Mouse (Mus musculus): ENCODE results near the gene Galnt15.

Galnt15 gene

GRCm38 (mm10) chr14:32091704-32092103, 62.9 kb downstream of the Galnt15 start:
- DNase-seq, result no peak

DNA sequence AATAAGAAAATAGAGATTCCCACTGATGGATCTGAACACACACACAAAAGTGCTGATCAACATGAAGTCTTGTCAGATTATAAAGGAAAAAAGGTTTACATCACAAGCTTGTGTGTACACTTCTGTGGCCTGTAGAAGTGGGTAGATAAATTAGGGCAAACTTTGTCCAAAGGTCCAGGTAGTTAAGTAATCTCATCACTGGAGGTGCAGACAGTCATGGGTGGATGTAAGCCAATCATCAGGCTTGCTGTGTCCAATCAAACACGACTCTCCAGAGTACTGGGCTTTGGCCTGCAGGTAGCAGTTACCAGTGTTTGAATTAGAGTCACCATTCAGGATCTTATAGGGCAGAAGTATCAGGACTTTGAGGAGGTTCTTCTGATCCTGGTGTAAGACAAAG, 64.2 kb downstream of the Galnt15 start:
- DNase-seq, result no peak

DNA sequence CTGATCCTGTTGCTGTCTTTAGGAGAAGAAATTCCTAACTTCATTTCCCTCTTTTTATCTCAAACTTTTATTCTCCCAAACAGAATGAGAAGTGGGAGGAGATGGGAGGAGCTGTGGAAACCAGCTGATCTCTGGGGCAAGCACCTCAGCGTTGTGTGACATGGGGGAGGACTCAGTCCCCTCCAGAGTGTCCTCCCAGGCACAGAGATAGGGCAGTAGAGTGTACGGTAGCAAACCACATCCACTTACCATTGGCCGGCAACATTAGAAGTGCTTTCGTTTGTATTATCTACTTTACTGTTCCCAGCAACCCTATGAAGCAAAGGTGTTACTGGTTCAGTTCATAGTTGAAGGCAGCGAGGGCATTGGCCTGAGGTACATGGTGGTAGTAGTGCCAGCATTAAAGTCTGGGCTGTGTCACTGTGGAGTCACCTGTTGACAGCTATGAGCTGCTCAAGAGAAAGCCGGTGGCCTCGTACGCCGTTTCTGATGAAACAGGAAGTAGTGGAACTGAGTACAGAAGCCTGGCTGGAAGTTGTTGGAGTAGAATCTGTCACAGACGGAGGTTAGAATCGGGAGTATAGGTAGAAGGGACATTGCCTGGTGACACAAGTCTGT, 64.8 kb downstream of the Galnt15 start:
- DNase-seq, result peak in 1 of 2 experiments; percentile 9

DNA sequence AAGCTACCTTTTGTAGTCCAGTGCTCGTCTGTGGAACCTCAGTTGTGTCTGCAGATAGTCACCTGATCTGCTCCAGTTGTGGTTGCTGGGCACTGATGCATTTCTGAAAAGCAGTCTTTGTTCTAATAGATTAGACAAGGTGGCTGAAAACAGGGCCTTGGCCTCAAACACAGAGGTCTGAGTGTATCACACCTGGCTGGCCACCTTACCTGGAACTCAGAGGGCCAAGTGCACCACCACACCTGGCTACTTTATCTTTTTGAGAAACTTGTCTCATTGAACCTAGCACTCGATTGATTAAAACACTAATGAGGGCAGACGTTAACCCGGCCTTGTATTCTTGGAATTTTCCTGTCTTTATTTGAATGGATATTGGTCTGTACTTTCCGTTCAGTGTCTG, 66.9 kb downstream of the Galnt15 start:
- DNase-seq, result no peak

DNA sequence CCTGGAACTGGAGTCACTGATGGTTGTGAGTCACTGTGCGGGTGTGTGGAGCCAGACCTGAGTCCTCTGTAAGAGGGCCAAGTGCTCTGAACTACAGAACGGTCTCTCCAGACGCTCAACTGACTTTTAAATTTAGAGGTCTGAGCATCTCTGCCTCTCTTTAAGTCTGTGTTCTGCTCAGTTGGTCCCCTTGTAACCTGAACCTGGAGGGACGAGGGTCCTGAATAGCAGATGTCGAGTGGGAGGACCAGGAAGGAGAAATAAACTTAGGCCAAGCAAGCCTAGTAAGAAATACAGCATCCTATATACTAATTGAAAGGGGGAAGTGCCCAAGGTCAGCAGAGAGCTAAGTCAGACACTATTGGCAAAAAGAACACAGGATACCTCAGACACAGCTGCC, 68.0 kb downstream of the Galnt15 start:
- DNase-seq, result no peak

GRCm38 (mm10) chr14:32097691-32098090, 68.9 kb downstream of the Galnt15 start:
- DNase-seq, result no peak

DNA sequence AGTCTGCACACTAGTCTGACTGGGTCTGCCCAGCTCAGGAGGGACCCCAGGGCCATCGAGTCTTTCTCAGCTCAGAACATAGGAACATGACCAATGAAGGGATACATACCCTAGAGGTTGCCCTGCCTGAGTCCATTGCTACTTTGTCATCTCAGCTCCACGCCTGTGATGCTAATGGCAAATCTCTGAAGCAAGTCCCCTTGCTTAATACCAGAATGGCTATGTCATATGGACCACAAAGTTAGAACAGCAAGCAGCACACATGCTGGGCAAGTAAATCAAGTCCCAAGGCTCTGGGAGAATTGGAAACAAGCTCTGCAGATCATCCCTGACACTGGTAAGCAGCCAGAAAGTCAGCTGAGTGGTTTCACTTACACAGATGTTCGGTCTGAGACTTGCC, 70.2 kb downstream of the Galnt15 start:
- no peak for DNase-seq

DNA sequence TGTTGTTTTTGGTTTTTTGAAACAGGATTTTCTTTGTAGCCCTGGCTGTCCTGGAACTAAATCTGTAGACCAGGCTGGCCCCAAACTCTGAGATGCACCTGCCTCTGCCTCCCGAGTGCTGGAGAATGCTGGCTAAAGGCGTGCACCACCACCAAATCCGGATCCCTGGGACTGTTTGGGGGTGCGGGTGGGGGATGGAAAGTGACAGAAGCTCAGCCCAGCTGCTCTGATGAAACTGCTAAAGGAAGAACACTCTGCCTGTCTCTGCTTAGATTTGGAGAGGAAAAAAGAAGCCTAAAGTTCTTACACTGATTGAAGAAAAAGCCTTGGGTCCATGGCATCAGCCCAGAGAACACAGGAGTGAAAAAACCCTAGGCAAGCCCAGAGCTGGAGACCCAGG, 74.8 kb downstream of the Galnt15 start:
- no peak for DNase-seq

GRCm38 (mm10) chr14:32105663-32106062, 76.9 kb downstream of the Galnt15 start:
- DNase-seq, result no peak

DNA sequence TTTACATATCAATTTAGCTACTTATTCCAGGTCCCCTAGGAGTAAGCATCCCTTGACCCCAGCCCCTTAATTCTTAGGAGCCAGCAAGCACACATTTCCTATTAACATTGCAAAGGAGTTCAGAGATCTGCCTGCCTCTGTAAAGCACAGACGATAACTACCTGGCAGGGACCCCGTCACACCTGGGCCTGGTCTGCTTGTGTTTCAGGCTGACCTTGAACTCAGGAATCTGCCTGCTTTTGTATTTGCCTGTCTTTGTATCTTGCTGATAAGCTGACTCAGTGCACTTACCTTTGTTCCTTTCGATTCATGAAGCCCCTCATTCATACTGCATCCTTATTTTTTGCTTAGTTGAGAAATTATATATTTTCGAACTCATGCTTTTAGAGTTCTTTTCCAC, 78.1 kb downstream of the Galnt15 start:
- no peak for DNase-seq

All from thymus, postnatal 36 days (tissue).